Mouse (Mus musculus): ENCODE results near the gene Tpcn1. TPM values are rescaled to one million over a fixed set of nuclear protein-coding genes. Genes with fewer than 3 reads are reported as not detected.

Gene Tpcn1
- polyA plus RNA-seq, 1 experiment from 2014 or later, result 15.6 TPM

DNA sequence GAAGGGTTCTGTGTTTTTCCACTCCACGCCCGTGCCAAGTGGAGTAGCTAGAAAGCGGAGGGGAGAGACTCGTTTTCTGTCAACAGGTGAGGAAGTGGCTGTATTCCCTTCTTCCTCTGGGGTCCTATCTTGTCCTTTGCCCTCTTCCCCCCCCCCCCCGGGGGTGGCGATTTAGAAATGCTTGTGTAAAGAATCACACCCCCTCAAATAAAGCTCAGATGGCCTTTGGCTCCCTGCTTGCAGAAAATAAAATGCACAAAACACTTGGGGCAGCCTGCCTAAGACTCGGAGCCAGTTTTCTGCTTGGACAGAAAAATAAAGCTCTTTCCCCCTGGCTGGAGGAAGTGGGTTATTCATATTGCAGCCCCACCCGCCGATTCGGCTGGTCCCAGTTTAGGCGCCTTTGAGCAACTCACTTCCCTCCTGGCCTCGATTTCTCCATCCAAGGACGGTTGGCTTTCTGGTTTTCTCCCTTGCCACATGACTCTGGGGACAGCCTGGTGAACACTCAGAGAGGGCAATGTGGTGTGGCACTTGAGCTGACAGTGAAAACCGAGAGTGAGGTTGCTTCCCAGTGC is 76.7 kb downstream of the Tpcn1 start:
- peaks cover 7% of the 10 kb centered on the region for H3K4me1 ChIP-seq (replicated peaks; ENCODE audit: control insufficient read depth, insufficient read depth, low read length)

DNA sequence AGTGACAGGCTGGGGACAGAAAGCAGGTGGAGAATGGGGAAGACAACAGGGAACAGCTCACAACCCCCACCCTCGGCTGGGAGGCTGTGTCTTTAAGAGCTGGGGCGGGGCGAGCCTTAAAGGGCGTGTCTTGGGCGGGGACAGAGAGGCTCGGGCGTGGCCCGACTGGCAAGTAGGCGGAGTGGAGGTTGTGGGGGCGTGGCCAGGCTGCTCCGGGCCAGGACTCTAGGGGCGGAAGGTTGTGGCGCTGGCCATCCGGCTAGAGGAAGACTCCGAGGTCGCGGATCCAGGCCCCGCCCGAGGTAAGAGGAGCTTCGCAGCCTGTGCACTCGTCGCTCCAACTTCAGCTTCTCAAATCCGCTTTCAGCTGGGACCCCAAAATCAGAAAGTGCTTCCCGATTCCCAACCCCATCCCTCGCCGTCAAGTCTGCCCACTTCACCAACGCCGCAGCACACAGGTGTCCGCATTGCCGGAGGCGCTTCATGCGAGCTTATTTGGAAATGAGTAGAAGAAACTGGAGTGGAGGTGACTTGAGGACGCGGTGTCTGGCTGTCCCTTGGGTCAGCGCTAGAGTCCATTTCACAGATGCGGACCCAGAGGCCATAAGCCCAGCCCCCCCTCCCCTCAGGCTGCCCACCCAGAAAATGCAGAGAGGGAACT is 77.4 kb downstream of the Tpcn1 start, which contains the start of gene Slc8b1:
TSS of gene Slc8b1 (plus strand) at position 187 of the 661 bp plus-strand sequence.
- H3K36me3 ChIP-seq (ENCODE audit: control insufficient read depth, insufficient read depth, low read length), result no peaks in the 10 kb centered on the region
- WGBS, result 1% methylated on average over 34 of the region's 36 CpGs
- H3K4me3 ChIP-seq (ENCODE audit: low read depth, low read length), result peak within 1 kb of the TSS; percentile 42
- no peak within 1 kb of the TSS for H3K27ac ChIP-seq (ENCODE audit: low read depth, low read length)
- no peaks in the 10 kb centered on the region for H3K9me3 ChIP-seq (ENCODE audit: control insufficient read depth, low read length)
- H3K4me1 ChIP-seq (replicated peaks; ENCODE audit: control insufficient read depth, insufficient read depth, low read length), result peaks cover 7% of the 10 kb centered on the region
- ATAC-seq (ENCODE audit: low FRiP score), result peak; percentile 89
- peak within 1 kb of the TSS; percentile 54 for H3K4me2 ChIP-seq (replicated peaks; ENCODE audit: low read depth, low read length)
- peak; percentile 95 for DNase-seq (ENCODE audit: low spot score)
- peaks cover 2% of the 10 kb centered on the region for H3K27me3 ChIP-seq (ENCODE audit: control insufficient read depth, insufficient read depth, low read length)
- H3K9ac ChIP-seq (ENCODE audit: low read depth, low read length), result 0 out of 2 replicates have a peak within 1 kb of the TSS, but pooled peaks have one; percentile 8

More for the DNA sequence above, 76.7 kb downstream of the Tpcn1 start:
- DNase-seq (ENCODE audit: low spot score), result no peak
- no peak for ATAC-seq (ENCODE audit: low FRiP score)
- WGBS, result 43% methylated on average over 14 of the region's 14 CpGs
- Histone ChIP-seq H3K4me3 (ENCODE audit: low read depth, low read length) (peak overlapping the region; percentile 42), H3K36me3 (ENCODE audit: control insufficient read depth, insufficient read depth, low read length) (no peaks in the 10 kb centered on the region), H3K9ac (ENCODE audit: low read depth, low read length) (no peak overlapping the region), H3K4me2 (replicated peaks; ENCODE audit: low read depth, low read length) (peak overlapping the region; percentile 54; the same call in 1 of the 2 replicates), H3K9me3 (ENCODE audit: control insufficient read depth, low read length) (no peaks in the 10 kb centered on the region), H3K27ac (ENCODE audit: low read depth, low read length) (no peak overlapping the region), H3K27me3 (ENCODE audit: control insufficient read depth, insufficient read depth, low read length) (peaks cover 2% of the 10 kb centered on the region)

DNA sequence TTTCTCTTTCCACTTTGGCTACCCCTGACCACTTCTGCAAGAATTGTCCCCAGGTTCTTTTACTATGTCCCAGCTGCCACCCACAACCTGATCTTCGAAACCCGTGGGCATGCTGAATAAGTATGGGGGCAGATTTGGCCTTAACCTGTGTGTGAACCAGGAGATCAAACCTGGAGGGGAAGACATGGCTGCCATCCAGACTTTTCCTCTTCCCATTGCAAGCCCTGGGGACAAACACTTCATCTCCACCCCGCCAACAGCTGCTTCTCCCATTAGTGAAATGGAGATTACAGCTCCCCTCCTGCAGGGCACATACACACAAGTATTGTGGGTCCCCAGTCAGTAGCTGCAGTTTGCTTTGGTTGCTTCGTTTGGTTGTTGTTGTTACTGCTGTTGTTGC is 81.2 kb downstream of the Tpcn1 start:
- no peak overlapping the region for H3K4me2 ChIP-seq (replicated peaks; ENCODE audit: low read depth, low read length)
- WGBS, result 55% methylated on average over 4 of the region's 4 CpGs
- no peak overlapping the region for H3K27ac ChIP-seq (ENCODE audit: low read depth, low read length)
- peaks cover 2% of the 10 kb centered on the region for H3K27me3 ChIP-seq (ENCODE audit: control insufficient read depth, insufficient read depth, low read length)
- H3K9me3 ChIP-seq (ENCODE audit: control insufficient read depth, low read length), result no peaks in the 10 kb centered on the region
- H3K4me3 ChIP-seq (ENCODE audit: low read depth, low read length), result no peak overlapping the region
- H3K9ac ChIP-seq (ENCODE audit: low read depth, low read length), result no peak overlapping the region
- DNase-seq (ENCODE audit: low spot score) (no peak), ATAC-seq (ENCODE audit: low FRiP score) (no peak)
- peaks cover 6% of the 10 kb centered on the region for H3K4me1 ChIP-seq (replicated peaks; ENCODE audit: control insufficient read depth, insufficient read depth, low read length)
- H3K36me3 ChIP-seq (ENCODE audit: control insufficient read depth, insufficient read depth, low read length), result no peaks in the 10 kb centered on the region

DNA sequence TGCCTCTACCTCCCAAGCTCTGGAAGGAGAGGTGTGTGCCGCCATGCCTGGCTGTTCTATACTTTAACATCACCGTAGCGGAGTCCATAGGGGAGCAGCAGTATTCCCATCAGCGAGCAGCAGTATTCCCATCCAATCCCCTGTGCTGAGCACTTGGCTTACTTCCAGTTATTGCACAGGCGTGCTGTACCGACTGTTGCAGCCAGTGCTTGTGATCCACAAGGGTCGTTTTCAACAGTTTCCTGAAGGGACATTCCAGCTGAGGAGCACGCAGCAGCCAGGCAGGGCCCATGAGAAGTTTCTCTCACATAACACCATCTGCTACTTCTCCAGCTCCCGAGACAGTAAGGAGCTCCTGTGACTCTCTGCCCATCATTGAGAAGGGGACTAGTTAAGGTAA is 82.0 kb downstream of the Tpcn1 start:
- H3K9me3 ChIP-seq (ENCODE audit: control insufficient read depth, low read length), result no peaks in the 10 kb centered on the region
- no peak for DNase-seq (ENCODE audit: low spot score)
- H3K36me3 ChIP-seq (ENCODE audit: control insufficient read depth, insufficient read depth, low read length), result no peaks in the 10 kb centered on the region
- no peak overlapping the region for H3K9ac ChIP-seq (ENCODE audit: low read depth, low read length)
- no peak overlapping the region for H3K4me3 ChIP-seq (ENCODE audit: low read depth, low read length)
- ATAC-seq (ENCODE audit: low FRiP score), result no peak
- H3K4me2 ChIP-seq (replicated peaks; ENCODE audit: low read depth, low read length), result no peak overlapping the region
- peaks cover under 1% of the 10 kb centered on the region for H3K27me3 ChIP-seq (ENCODE audit: control insufficient read depth, insufficient read depth, low read length)
- no peak overlapping the region for H3K27ac ChIP-seq (ENCODE audit: low read depth, low read length)
- 76% methylated on average over 9 of the region's 9 CpGs for WGBS
- peaks cover 7% of the 10 kb centered on the region for H3K4me1 ChIP-seq (replicated peaks; ENCODE audit: control insufficient read depth, insufficient read depth, low read length)

DNA sequence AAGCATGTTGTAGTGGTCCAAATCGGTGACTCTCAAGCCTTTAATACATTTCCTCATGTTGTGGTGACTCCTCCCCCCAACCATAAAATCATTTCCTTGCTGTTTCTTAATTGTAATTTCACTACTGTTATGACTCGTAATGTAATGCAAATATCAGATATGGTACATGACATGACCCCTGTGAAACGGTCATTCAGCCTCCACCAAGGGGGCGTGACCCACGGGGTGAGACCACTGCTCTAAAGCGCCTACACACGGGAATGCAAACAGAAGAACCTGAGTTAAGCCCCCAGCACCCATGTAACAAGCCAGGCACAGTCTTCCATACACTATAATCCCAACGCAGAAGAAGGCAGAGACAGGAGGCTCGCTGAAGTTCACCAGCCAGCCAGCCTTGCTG is 82.7 kb downstream of the Tpcn1 start:
- 70% methylated on average over 9 of the region's 9 CpGs for WGBS
- no peaks in the 10 kb centered on the region for H3K9me3 ChIP-seq (ENCODE audit: control insufficient read depth, low read length)
- no peaks in the 10 kb centered on the region for H3K36me3 ChIP-seq (ENCODE audit: control insufficient read depth, insufficient read depth, low read length)
- no peak overlapping the region; the same call in 1 of the 2 replicates for H3K4me2 ChIP-seq (replicated peaks; ENCODE audit: low read depth, low read length)
- no peak overlapping the region for H3K27ac ChIP-seq (ENCODE audit: low read depth, low read length)
- ATAC-seq (ENCODE audit: low FRiP score) (no peak), DNase-seq (ENCODE audit: low spot score) (no peak)
- H3K4me1 ChIP-seq (replicated peaks; ENCODE audit: control insufficient read depth, insufficient read depth, low read length), result peaks cover 4% of the 10 kb centered on the region
- H3K4me3 ChIP-seq (ENCODE audit: low read depth, low read length), result no peak overlapping the region
- H3K27me3 ChIP-seq (ENCODE audit: control insufficient read depth, insufficient read depth, low read length), result no peaks in the 10 kb centered on the region; the same call in 1 of the 2 replicates
- no peak overlapping the region for H3K9ac ChIP-seq (ENCODE audit: low read depth, low read length)

DNA sequence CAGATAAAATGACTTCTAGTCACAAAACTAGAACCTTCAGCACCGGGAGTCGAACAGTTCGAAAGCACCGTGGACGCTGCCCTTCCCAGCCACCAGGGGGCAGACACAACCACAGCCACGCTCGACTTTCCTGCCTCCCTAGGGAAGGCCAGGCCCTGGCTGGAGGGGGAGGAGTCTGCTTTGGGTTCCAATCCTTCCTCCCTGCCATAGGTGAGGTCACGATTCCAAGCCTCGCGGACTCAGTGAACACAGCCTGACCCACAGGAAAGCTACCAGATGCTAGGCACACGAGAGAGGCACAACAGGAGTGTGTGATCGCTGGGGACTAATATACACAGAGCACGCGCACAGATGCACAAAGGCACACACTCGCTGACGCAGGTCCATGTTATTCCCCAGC is 83.1 kb downstream of the Tpcn1 start:
- Histone ChIP-seq H3K27me3 (ENCODE audit: control insufficient read depth, insufficient read depth, low read length) (no peaks in the 10 kb centered on the region; the same call in 1 of the 2 replicates), H3K4me2 (replicated peaks; ENCODE audit: low read depth, low read length) (no peak overlapping the region; the same call in 1 of the 2 replicates), H3K4me1 (replicated peaks; ENCODE audit: control insufficient read depth, insufficient read depth, low read length) (peaks cover 4% of the 10 kb centered on the region), H3K27ac (ENCODE audit: low read depth, low read length) (no peak overlapping the region), H3K4me3 (ENCODE audit: low read depth, low read length) (no peak overlapping the region), H3K36me3 (ENCODE audit: control insufficient read depth, insufficient read depth, low read length) (no peaks in the 10 kb centered on the region), H3K9ac (ENCODE audit: low read depth, low read length) (no peak overlapping the region), H3K9me3 (ENCODE audit: control insufficient read depth, low read length) (no peaks in the 10 kb centered on the region)
- DNase-seq (ENCODE audit: low spot score) (peak; percentile 82), ATAC-seq (ENCODE audit: low FRiP score) (no peak)
- 24% methylated on average over 16 of the region's 16 CpGs for WGBS

DNA sequence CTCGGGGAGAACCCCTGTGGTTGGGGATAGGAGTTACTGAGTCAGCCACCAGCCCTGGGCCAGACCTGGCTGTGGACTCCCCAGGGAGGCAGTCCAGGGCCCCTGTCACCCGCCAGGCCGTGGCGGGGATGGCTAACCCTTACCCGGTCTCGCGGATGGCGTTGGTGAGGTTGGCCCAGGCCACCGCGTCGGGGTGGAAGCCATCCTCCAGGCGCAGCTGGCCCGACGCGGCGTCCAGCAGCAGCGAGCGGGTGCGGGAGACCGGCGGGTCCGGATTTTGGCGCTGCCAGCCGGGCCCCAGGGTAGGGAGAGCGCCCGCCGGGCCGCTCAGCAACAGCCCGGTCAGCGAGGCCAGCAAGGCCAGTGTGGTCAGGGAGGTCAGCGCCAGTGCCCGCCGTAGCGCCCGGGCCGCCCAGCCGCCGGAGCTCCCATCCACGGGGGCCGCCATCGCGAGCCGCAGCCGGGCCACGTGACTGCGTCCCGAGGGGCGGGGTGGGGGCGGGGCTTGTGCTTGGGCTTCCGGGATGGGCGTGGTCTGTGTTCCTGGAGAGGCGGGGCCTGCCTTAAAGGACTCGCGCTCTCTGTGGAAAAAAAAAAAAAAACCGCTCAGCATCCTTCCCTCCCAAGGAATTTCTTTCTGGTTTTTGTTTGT is 85.2 kb downstream of the Tpcn1 start, which contains the start of gene Plbd2:
TSS of gene Plbd2 (minus strand) at position 482 of the 652 bp plus-strand sequence.
- Histone ChIP-seq H3K9ac (ENCODE audit: low read depth, low read length) (peak within 1 kb of the TSS; percentile 90), H3K4me1 (replicated peaks; ENCODE audit: control insufficient read depth, insufficient read depth, low read length) (peaks cover 4% of the 10 kb centered on the region), H3K36me3 (ENCODE audit: control insufficient read depth, insufficient read depth, low read length) (no peaks in the 10 kb centered on the region), H3K27me3 (ENCODE audit: control insufficient read depth, insufficient read depth, low read length) (no peaks in the 10 kb centered on the region), H3K4me2 (replicated peaks; ENCODE audit: low read depth, low read length) (peak within 1 kb of the TSS; percentile 96), H3K4me3 (ENCODE audit: low read depth, low read length) (peak within 1 kb of the TSS; percentile 93), H3K9me3 (ENCODE audit: control insufficient read depth, low read length) (no peaks in the 10 kb centered on the region), H3K27ac (ENCODE audit: low read depth, low read length) (0 out of 2 replicates have a peak within 1 kb of the TSS, but pooled peaks have one; percentile 47)
- under 1% methylated on average over 51 of the region's 55 CpGs for WGBS
- DNase-seq (ENCODE audit: low spot score) (peak; percentile 97), ATAC-seq (ENCODE audit: low FRiP score) (peak; percentile 66)

DNA sequence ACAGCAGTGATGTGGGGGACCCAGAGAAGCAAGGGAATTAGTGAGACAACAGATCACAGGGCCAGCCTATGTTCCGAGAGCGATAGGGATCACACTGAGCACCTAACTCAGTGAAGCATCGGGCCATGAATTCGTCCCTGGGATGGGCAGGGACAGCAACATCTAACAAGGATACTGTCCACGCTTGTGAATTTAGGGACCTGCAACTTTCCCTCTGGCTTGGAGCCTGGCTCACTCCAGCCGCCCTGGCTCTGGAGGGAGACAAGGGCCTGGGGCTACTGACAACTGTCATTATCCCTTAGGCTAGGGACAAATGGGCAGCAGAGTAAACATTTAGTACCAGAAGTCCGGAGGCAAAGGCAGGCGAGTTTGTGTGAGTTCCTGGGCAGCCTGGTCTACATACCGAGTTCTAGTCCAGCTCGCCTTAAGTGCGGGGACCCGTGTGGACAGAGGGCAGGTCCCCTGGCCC is 85.8 kb downstream of the Tpcn1 start:
- H3K27ac ChIP-seq (ENCODE audit: low read depth, low read length), result no peak overlapping the region
- peaks cover 4% of the 10 kb centered on the region for H3K4me1 ChIP-seq (replicated peaks; ENCODE audit: control insufficient read depth, insufficient read depth, low read length)
- peak overlapping the region; percentile 90 for H3K9ac ChIP-seq (ENCODE audit: low read depth, low read length)
- no peaks in the 10 kb centered on the region for H3K9me3 ChIP-seq (ENCODE audit: control insufficient read depth, low read length)
- H3K36me3 ChIP-seq (ENCODE audit: control insufficient read depth, insufficient read depth, low read length), result no peaks in the 10 kb centered on the region
- ATAC-seq (ENCODE audit: low FRiP score) (no peak), DNase-seq (ENCODE audit: low spot score) (no peak)
- H3K4me3 ChIP-seq (ENCODE audit: low read depth, low read length), result peak overlapping the region; percentile 93
- H3K27me3 ChIP-seq (ENCODE audit: control insufficient read depth, insufficient read depth, low read length), result no peaks in the 10 kb centered on the region
- WGBS, result 10% methylated on average over 12 of the region's 12 CpGs
- H3K4me2 ChIP-seq (replicated peaks; ENCODE audit: low read depth, low read length), result peak overlapping the region; percentile 96
